Mouse (Mus musculus): ENCODE results near the gene Zmynd11. TPM values are rescaled to one million over a fixed set of nuclear protein-coding genes. Genes with fewer than 3 reads are reported as not detected.
A peak's percentile ranks its signal among the peaks of the same experiment; 100 is the strongest.

Zmynd11 gene
- 27.1 and 29.5 TPM in 2 replicates for polyA plus RNA-seq (2012; rRNA removed)

GRCm38 (mm10) chr13:9764646-9765536 lies at the start of gene Zmynd11:
Gene Zmynd11 (minus strand): TSS chr13:9765330.
- under 1% methylated on average over 95 of the region's 98 CpGs for WGBS
- H3K4me1 ChIP-seq (ENCODE audit: control insufficient read depth, insufficient read depth, insufficient read length): peaks cover 20% of the 10 kb centered on the region
- H3K27ac ChIP-seq (ENCODE audit: insufficient read depth, low read length): peak within 1 kb of the TSS; percentile 96
- no peaks in the 10 kb centered on the region for H3K36me3 ChIP-seq (ENCODE audit: control insufficient read depth, insufficient read depth, low read length)
- peak in 1 of 2 experiments; percentile 42 for DNase-seq (ENCODE audit: low read depth in 1 of 2, low spot score in 2 of 2)
- peak within 1 kb of the TSS; percentile 83 for H3K4me3 ChIP-seq (ENCODE audit: extremely low read depth, insufficient read depth, insufficient read length)
- H3K27me3 ChIP-seq (ENCODE audit: control insufficient read depth, insufficient read depth, low read length): 0 out of 2 replicates have a peak, but pooled peaks cover 2% of the 10 kb centered on the region
- TF ChIP-seq POLR2A (IDR thresholded peaks at IDR 0.05; ENCODE audit: low read depth, low read length): no peak
- no peak for TF ChIP-seq CTCF (IDR thresholded peaks at IDR 0.05; ENCODE audit: extremely low read depth, insufficient read depth, insufficient read length, insufficient replicate concordance)

DNA sequence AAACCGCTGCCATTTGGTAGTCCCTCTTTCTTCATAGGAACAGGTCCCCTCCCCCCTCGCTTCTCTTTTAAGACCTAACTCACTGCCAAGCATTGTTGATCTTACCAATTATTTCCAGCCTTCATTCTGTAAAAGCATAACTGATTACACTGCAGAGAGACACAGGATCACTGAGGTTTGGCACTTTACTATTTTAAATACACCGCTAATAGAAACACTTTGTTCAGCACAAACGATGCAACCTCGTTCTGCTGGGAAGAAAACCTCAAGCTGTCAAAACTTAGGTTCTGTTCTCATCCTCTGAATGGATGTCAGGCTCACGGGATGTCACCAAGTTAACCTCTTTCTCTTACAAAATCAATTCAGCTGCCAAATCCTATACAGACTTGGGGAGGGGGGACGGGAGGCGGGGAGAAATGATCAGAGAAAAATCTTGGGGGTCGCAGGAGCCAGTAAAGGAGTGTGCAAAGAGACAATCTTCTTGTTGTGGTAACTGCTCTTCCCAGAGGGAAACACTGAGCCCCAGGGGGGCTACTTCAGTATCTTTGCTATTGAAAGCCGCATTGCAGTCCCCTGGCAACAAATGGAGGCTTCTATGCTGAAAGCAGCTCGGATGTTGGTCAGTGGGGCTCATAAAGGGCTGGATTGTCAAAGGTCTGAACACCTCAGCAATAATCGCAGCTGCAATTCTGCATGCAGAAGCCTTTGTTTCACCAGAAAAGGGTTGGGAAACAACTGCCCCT lies 30.9 kb upstream of the Zmynd11 start:
- DNase-seq (ENCODE audit: low read depth in 1 of 2, low spot score in 2 of 2): no peak
- 29% methylated on average over 12 of the region's 12 CpGs for WGBS
- TF ChIP-seq CTCF (IDR thresholded peaks at IDR 0.05; ENCODE audit: extremely low read depth, insufficient read depth, insufficient read length, insufficient replicate concordance) (no peak), POLR2A (IDR thresholded peaks at IDR 0.05; ENCODE audit: low read depth, low read length) (no peak)
- Histone ChIP-seq H3K4me1 (ENCODE audit: control insufficient read depth, insufficient read depth, insufficient read length) (no peaks in the 10 kb centered on the region), H3K27ac (ENCODE audit: insufficient read depth, low read length) (no peak overlapping the region), H3K4me3 (ENCODE audit: extremely low read depth, insufficient read depth, insufficient read length) (no peak overlapping the region), H3K27me3 (ENCODE audit: control insufficient read depth, insufficient read depth, low read length) (0 out of 2 replicates have a peak, but pooled peaks cover 2% of the 10 kb centered on the region), H3K36me3 (ENCODE audit: control insufficient read depth, insufficient read depth, low read length) (no peaks in the 10 kb centered on the region)

GRCm38 (mm10) chr13:9786050-9786449 lies 20.9 kb upstream of the Zmynd11 start:
- no peaks in the 10 kb centered on the region; the same call in 1 of the 2 replicates for H3K4me1 ChIP-seq (ENCODE audit: control insufficient read depth, insufficient read depth, insufficient read length)
- H3K27me3 ChIP-seq (ENCODE audit: control insufficient read depth, insufficient read depth, low read length): no peaks in the 10 kb centered on the region
- DNase-seq (ENCODE audit: low read depth in 1 of 2, low spot score in 2 of 2): no peak
- no peaks in the 10 kb centered on the region for H3K36me3 ChIP-seq (ENCODE audit: control insufficient read depth, insufficient read depth, low read length)
- H3K27ac ChIP-seq (ENCODE audit: insufficient read depth, low read length): no peak overlapping the region
- no peak for TF ChIP-seq CTCF (IDR thresholded peaks at IDR 0.05; ENCODE audit: extremely low read depth, insufficient read depth, insufficient read length, insufficient replicate concordance)
- no peak for TF ChIP-seq POLR2A (IDR thresholded peaks at IDR 0.05; ENCODE audit: low read depth, low read length)
- H3K4me3 ChIP-seq (ENCODE audit: extremely low read depth, insufficient read depth, insufficient read length): no peak overlapping the region
- 84% methylated on average over 3 of the region's 3 CpGs for WGBS

- TF ChIP-seq POLR2A (IDR thresholded peaks at IDR 0.05; ENCODE audit: low read depth, low read length): no peak
- TF ChIP-seq CTCF (IDR thresholded peaks at IDR 0.05; ENCODE audit: extremely low read depth, insufficient read depth, insufficient read length, insufficient replicate concordance): no peak
- DNase-seq (ENCODE audit: low read depth in 1 of 2, low spot score in 2 of 2): no peak
- no peak overlapping the region for H3K4me3 ChIP-seq (ENCODE audit: extremely low read depth, insufficient read depth, insufficient read length)
- no peaks in the 10 kb centered on the region; the same call in 1 of the 2 replicates for H3K4me1 ChIP-seq (ENCODE audit: control insufficient read depth, insufficient read depth, insufficient read length)
- no peaks in the 10 kb centered on the region for H3K36me3 ChIP-seq (ENCODE audit: control insufficient read depth, insufficient read depth, low read length)
- no peak overlapping the region for H3K27ac ChIP-seq (ENCODE audit: insufficient read depth, low read length)
- no peaks in the 10 kb centered on the region for H3K27me3 ChIP-seq (ENCODE audit: control insufficient read depth, insufficient read depth, low read length)
- 81% methylated on average over 3 of the region's 3 CpGs for WGBS
Measured at GRCm38 (mm10) chr13:9783717-9784116, 18.6 kb upstream of the Zmynd11 start.

GRCm38 (mm10) chr13:9775901-9776300 lies 10.8 kb upstream of the Zmynd11 start:
- Histone ChIP-seq H3K27me3 (ENCODE audit: control insufficient read depth, insufficient read depth, low read length) (no peaks in the 10 kb centered on the region), H3K27ac (ENCODE audit: insufficient read depth, low read length) (no peak overlapping the region), H3K4me1 (ENCODE audit: control insufficient read depth, insufficient read depth, insufficient read length) (peaks cover 4% of the 10 kb centered on the region; the same call in 1 of the 2 replicates), H3K4me3 (ENCODE audit: extremely low read depth, insufficient read depth, insufficient read length) (no peak overlapping the region), H3K36me3 (ENCODE audit: control insufficient read depth, insufficient read depth, low read length) (no peaks in the 10 kb centered on the region)
- TF ChIP-seq POLR2A (IDR thresholded peaks at IDR 0.05; ENCODE audit: low read depth, low read length): no peak
- TF ChIP-seq CTCF (IDR thresholded peaks at IDR 0.05; ENCODE audit: extremely low read depth, insufficient read depth, insufficient read length, insufficient replicate concordance): no peak
- DNase-seq (ENCODE audit: low read depth in 1 of 2, low spot score in 2 of 2): peak in 1 of 2 experiments; percentile 27
- 1% methylated on average over 5 of the region's 5 CpGs for WGBS

DNA sequence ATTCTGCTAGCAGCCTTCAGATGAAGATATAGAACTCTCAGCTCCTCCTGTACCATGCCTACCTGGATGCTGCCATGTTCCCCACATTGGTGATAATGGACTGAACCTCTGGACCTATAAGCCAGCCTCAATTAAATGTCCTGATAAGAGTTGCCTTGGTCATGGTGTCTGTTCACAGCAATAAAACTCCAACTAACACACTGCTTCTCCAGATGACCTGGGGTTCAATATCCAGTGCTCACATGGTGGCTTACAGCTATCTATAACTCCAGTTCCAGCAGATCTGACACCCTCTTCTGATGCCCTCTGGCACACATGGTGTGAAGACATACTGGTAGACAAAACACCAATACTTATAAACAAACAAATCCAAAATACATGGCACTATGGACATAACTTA lies 8.9 kb upstream of the Zmynd11 start:
- H3K36me3 ChIP-seq (ENCODE audit: control insufficient read depth, insufficient read depth, low read length): no peaks in the 10 kb centered on the region
- H3K27ac ChIP-seq (ENCODE audit: insufficient read depth, low read length): no peak overlapping the region
- TF ChIP-seq POLR2A (IDR thresholded peaks at IDR 0.05; ENCODE audit: low read depth, low read length): no peak
- TF ChIP-seq CTCF (IDR thresholded peaks at IDR 0.05; ENCODE audit: extremely low read depth, insufficient read depth, insufficient read length, insufficient replicate concordance): no peak
- H3K4me1 ChIP-seq (ENCODE audit: control insufficient read depth, insufficient read depth, insufficient read length): peaks cover 4% of the 10 kb centered on the region; the same call in 1 of the 2 replicates
- DNase-seq (ENCODE audit: low read depth in 1 of 2, low spot score in 2 of 2): no peak
- no peaks in the 10 kb centered on the region for H3K27me3 ChIP-seq (ENCODE audit: control insufficient read depth, insufficient read depth, low read length)
- H3K4me3 ChIP-seq (ENCODE audit: extremely low read depth, insufficient read depth, insufficient read length): no peak overlapping the region

Measured in spleen, adult 2 months (tissue).